Mouse (Mus musculus): ENCODE measurements around the gene Cptp. TPM values are rescaled to one million over a fixed set of nuclear protein-coding genes. Genes with fewer than 3 reads are reported as not detected.

The Cptp gene
- polyA plus RNA-seq, 1 experiment: 5.9 TPM

DNA sequence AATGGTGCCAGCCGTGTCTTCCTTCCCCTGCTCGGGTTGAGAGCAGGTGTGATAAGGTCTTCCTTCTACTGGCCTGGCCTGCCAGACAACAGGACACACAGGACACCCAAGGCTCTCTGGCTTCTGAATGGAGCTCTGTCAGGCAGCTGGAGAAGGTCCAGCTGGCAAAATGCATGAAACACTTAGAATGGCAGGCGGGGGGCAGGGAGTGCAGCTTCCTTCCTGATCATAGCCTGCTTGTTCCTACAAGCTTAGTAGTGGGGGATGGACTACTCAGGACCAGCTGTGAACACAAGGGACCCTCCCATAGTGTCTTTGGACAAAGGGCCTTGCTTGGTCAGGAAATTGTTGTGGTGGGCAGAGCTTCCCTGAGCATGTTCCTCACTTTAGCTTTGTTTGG, 32.0 kb upstream of the Cptp start:
- no peaks in the 10 kb centered on the region for H3K4me1 ChIP-seq (ENCODE audit: control insufficient read depth, insufficient read depth, low read length)
- no peak overlapping the region for H3K27ac ChIP-seq (ENCODE audit: control insufficient read depth, insufficient read depth, low read depth, low read length, poor library complexity)
- no peak overlapping the region for H3K4me3 ChIP-seq (replicated peaks; ENCODE audit: control insufficient read depth, low read depth, low read length)
- 46% methylated on average over 3 of the region's 3 CpGs for whole genome bisulfite sequencing
- no peak for TF ChIP-seq CTCF (IDR thresholded peaks at IDR 0.05; ENCODE audit: control insufficient read depth, insufficient read depth, low read length)
- TF ChIP-seq POLR2A (IDR thresholded peaks at IDR 0.05; ENCODE audit: borderline replicate concordance, control insufficient read depth, low read depth, low read length): no peak

DNA sequence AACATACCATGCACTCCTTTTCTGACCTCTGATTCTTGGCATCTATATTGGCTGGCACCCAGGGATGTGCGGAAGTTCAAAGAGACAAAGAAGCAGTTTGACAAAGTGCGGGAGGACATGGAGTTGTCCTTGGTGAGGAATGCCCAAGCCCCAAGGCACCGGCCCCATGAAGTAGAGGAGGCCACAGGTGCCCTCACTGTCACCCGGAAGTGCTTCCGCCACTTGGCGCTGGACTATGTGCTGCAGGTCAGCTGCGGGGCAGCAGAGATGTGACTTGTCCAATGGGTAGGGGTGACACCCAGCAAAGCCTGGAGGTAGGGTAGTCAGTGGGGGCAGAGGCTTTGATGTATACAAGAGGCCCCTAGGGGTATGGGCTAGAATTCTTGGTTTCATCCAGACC, 30.1 kb upstream of the Cptp start:
- WGBS: 93% methylated on average over 7 of the region's 7 CpGs
- Histone ChIP-seq H3K4me1 (ENCODE audit: control insufficient read depth, insufficient read depth, low read length) (no peaks in the 10 kb centered on the region; the same call in 1 of the 2 replicates), H3K27ac (ENCODE audit: control insufficient read depth, insufficient read depth, low read depth, low read length, poor library complexity) (no peak overlapping the region), H3K4me3 (replicated peaks; ENCODE audit: control insufficient read depth, low read depth, low read length) (no peak overlapping the region)
- TF ChIP-seq POLR2A (IDR thresholded peaks at IDR 0.05; ENCODE audit: borderline replicate concordance, control insufficient read depth, low read depth, low read length) (no peak), CTCF (IDR thresholded peaks at IDR 0.05; ENCODE audit: control insufficient read depth, insufficient read depth, low read length) (no peak)

DNA sequence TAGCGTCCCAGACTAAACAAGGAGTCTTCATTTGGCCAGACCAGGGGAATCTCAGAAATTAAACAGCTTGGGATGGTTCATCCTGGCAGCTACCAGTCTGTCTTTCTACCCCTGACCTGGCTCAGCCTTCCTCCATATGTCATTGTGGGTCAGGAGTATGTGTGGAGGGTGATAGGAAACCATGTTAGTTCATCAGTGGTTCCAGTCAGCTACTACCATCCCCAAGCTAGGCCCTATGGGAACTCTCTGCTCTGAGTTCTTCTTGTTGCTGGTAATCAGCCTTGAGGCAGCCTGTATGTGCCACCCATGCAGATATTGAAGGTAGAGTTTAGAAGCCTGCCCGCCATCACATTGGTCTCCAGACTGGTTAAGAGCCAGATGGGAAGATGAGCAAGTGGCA, 29.1 kb upstream of the Cptp start:
- no peak overlapping the region for H3K4me3 ChIP-seq (replicated peaks; ENCODE audit: control insufficient read depth, low read depth, low read length)
- peaks cover under 1% of the 10 kb centered on the region; the same call in 1 of the 2 replicates for H3K4me1 ChIP-seq (ENCODE audit: control insufficient read depth, insufficient read depth, low read length)
- H3K27ac ChIP-seq (ENCODE audit: control insufficient read depth, insufficient read depth, low read depth, low read length, poor library complexity): no peak overlapping the region
- WGBS: 95% methylated on average over 2 of the region's 2 CpGs
- no peak for TF ChIP-seq POLR2A (IDR thresholded peaks at IDR 0.05; ENCODE audit: borderline replicate concordance, control insufficient read depth, low read depth, low read length)
- no peak for TF ChIP-seq CTCF (IDR thresholded peaks at IDR 0.05; ENCODE audit: control insufficient read depth, insufficient read depth, low read length)

DNA sequence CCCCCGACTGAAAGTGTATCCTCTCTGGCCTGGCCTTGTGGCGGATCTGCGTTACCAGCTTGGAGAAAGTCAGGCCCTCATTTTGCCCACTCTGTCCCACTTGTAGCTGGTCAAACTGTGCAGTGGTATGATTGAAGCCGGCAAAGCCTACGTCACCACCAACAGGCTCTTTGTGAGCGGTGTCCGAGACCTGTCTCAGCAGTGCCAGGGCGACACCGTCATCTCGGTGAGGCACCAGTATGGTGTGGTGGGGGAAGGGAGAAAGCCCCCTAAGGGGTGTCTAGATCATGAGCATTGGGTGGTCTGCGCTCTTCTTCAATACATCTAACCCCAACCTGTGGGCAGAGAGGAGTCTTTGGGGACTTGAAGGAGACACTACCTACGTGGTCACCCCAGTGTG, 27.2 kb upstream of the Cptp start:
- Histone ChIP-seq H3K4me1 (ENCODE audit: control insufficient read depth, insufficient read depth, low read length) (peaks cover 4% of the 10 kb centered on the region), H3K27ac (ENCODE audit: control insufficient read depth, insufficient read depth, low read depth, low read length, poor library complexity) (no peak overlapping the region), H3K4me3 (replicated peaks; ENCODE audit: control insufficient read depth, low read depth, low read length) (no peak overlapping the region)
- no peak for TF ChIP-seq POLR2A (IDR thresholded peaks at IDR 0.05; ENCODE audit: borderline replicate concordance, control insufficient read depth, low read depth, low read length)
- no peak for TF ChIP-seq CTCF (IDR thresholded peaks at IDR 0.05; ENCODE audit: control insufficient read depth, insufficient read depth, low read length)
- 97% methylated on average over 12 of the region's 12 CpGs for WGBS

DNA sequence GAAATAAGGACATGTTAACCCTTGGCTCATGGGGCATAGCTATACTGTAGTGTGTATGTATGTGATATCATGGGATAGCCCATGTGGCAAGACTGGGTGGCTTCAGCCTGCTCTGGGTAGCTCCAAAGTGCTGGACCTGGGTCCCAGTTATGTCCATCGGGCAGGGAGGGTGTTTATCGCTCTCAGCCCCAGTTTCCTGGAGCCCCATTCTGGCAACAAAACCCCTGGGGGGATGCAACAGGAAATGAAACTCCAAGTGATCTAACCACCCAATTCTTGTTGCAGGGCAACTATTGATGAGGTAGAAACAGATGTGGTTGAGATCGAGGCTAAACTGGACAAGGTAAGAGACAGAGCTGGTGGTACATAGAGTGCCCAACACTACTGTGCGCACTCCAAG, 26.6 kb upstream of the Cptp start:
- H3K4me3 ChIP-seq (replicated peaks; ENCODE audit: control insufficient read depth, low read depth, low read length): no peak overlapping the region
- WGBS: 78% methylated on average over 4 of the region's 4 CpGs

DNA sequence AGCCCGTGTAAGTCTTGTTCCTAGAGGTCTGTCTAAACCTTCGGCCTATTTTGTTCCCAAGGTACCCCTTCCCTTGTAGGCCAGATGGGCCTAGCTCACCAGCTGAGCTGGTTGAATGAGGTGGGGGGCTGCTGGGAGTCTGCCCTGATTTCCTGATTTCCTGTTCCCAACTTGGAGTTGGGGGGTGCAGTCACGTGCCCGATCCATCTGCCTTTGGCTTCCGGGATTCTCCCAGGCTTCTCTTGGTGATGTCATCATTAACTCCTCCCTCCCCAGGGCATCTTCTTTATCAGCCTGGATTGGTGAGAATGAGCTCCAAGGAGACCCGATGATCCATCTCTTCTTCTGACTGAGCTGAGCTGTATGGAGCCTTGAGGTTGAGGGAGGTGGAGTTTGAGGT, 26.0 kb upstream of the Cptp start:
- no peak overlapping the region for H3K4me3 ChIP-seq (replicated peaks; ENCODE audit: control insufficient read depth, low read depth, low read length)
- H3K27ac ChIP-seq (ENCODE audit: control insufficient read depth, insufficient read depth, low read depth, low read length, poor library complexity): no peak overlapping the region
- TF ChIP-seq POLR2A (IDR thresholded peaks at IDR 0.05; ENCODE audit: borderline replicate concordance, control insufficient read depth, low read depth, low read length) (no peak), CTCF (IDR thresholded peaks at IDR 0.05; ENCODE audit: control insufficient read depth, insufficient read depth, low read length) (no peak)
- WGBS: 88% methylated on average over 6 of the region's 6 CpGs
- H3K4me1 ChIP-seq (ENCODE audit: control insufficient read depth, insufficient read depth, low read length): peaks cover 4% of the 10 kb centered on the region

More for the DNA sequence above, 26.6 kb upstream of the Cptp start:
- no peak overlapping the region for H3K27ac ChIP-seq (ENCODE audit: control insufficient read depth, insufficient read depth, low read depth, low read length, poor library complexity)
- peaks cover 4% of the 10 kb centered on the region for H3K4me1 ChIP-seq (ENCODE audit: control insufficient read depth, insufficient read depth, low read length)
- TF ChIP-seq POLR2A (IDR thresholded peaks at IDR 0.05; ENCODE audit: borderline replicate concordance, control insufficient read depth, low read depth, low read length): no peak
- TF ChIP-seq CTCF (IDR thresholded peaks at IDR 0.05; ENCODE audit: control insufficient read depth, insufficient read depth, low read length): no peak

DNA sequence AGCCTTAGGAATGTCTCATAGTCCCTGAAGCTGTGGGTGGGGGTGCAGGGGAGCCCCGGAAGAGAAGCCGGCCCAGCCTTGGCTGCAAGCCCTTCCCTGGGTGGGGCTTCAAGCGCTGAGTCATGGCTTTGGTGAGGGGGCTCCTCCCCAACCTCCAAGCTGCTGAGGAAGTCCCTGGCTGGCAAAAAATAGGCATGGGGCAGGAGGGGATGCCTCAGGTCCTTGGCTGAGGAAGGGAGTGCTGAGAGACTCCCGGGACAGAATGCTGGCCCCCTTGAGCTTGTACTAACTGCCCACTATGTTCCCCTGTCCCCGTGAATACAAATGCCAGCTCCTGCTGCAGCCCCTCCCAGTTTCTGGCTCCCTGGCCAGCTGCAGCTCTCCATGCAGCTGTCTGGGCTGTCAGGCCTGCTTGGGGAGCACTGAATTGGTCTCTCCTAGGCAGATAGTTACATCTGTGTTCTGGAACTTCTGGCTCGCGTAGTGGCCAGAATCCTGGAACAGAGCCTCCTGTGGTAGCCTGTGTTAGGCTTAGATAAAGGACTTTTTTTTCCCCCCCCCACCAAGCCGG, 25.2 kb upstream of the Cptp start:
- peaks cover 4% of the 10 kb centered on the region for H3K4me1 ChIP-seq (ENCODE audit: control insufficient read depth, insufficient read depth, low read length)
- 16% methylated on average over 8 of the region's 8 CpGs for WGBS
- peak overlapping the region; percentile 55 for H3K4me3 ChIP-seq (replicated peaks; ENCODE audit: control insufficient read depth, low read depth, low read length)
- peak overlapping the region; percentile 48 for H3K27ac ChIP-seq (ENCODE audit: control insufficient read depth, insufficient read depth, low read depth, low read length, poor library complexity)
- TF ChIP-seq POLR2A (IDR thresholded peaks at IDR 0.05; ENCODE audit: borderline replicate concordance, control insufficient read depth, low read depth, low read length) (no peak), CTCF (IDR thresholded peaks at IDR 0.05; ENCODE audit: control insufficient read depth, insufficient read depth, low read length) (no peak)

DNA sequence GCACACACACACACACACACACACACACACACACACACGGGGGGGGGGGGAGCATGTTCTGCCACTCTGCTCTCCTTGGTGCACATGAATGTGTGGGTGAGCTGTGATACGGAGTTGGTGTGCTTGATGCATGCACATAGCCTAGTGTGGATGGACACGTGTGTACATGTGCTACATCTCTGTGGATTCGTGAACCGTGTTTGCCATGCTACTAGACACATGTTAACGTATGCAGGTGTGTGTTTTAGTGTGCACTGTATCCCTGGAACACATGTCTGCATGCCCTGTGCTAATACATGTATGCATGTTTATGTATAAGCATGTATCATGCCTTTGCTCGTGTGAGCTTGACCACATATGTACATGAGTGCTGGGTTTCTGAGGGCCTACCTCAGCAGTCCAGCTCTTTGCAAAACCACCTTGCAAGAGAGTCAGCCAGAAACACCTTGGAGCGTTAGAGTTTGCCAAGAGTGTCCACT, 24.0 kb upstream of the Cptp start:
- no peak overlapping the region for H3K27ac ChIP-seq (ENCODE audit: control insufficient read depth, insufficient read depth, low read depth, low read length, poor library complexity)
- TF ChIP-seq POLR2A (IDR thresholded peaks at IDR 0.05; ENCODE audit: borderline replicate concordance, control insufficient read depth, low read depth, low read length): no peak
- no peak for TF ChIP-seq CTCF (IDR thresholded peaks at IDR 0.05; ENCODE audit: control insufficient read depth, insufficient read depth, low read length)
- peak overlapping the region; percentile 99 for H3K4me3 ChIP-seq (replicated peaks; ENCODE audit: control insufficient read depth, low read depth, low read length)
- H3K4me1 ChIP-seq (ENCODE audit: control insufficient read depth, insufficient read depth, low read length): peaks cover 4% of the 10 kb centered on the region
- WGBS: 59% methylated on average over 8 of the region's 8 CpGs

Measured in bone marrow, adult 2 months (tissue).